Mouse (Mus musculus): ENCODE measurements around the gene Olfr898.

Gene Olfr898

DNA sequence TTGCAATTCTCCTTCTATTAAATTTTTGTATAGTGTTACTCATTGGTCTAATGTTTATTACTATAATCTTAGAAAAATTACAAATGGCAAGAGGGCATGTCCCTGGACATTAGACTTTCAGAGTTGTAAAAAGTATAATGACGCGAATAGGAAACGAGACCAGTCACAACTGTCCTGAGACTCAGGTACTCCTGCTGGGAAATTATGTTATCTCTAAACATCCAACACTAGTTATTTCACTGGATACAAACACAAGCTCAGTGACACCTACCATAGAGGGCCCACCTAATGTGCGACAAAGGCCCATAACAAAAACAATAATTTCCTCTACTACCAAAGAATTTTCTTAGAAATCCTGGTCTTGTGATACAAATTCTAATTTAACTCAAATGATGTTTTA lies at the start of gene Olfr898:
Olfr898 (plus strand) TSS at position 301 of the 400 bp plus-strand sequence.
- DNase-seq: no peak

DNA sequence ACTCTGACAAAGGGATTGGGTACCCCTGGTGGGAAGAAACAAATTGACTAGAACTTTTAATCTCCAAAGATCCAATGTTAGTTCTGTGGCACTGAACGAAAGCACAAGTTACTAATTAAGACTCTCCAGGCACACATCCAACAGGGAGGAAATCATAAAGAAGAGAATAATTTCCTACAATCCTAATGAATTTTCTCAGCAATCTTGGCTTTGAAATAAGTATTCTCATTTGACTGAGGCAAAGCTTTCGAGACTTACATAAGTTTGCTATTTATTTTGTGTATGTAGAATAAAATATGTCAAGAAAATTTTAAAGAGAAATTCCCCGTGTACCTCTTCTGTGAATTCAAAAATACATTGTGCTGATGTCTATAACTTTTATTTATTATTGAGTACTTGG lies 19.5 kb upstream of the Olfr898 start, which contains the start of gene Olfr25:
Olfr25 (plus strand) TSS at position 301 of the 400 bp plus-strand sequence.
- DNase-seq: no peak

DNA sequence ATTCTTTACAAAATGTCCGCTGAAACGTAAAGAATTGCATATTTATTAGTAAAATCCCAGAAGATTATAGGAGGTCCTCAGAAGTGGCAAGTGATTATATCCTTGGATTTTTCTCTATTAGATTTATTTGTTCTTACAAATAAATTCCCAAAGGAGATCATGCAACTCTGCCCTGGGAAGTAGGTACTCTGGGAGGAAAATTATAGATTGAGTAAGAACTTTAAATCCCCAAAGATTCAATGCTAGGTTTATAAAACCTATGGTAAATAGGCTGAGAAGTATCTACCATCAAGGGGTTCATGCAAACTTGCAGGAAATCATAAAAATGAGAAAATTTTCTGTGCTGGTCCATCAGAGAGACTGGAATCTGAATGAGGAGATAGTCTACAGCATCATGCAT lies 18.4 kb downstream of the Olfr898 start, which contains the start of gene Olfr250:
Olfr250 (plus strand) TSS at position 301 of the 400 bp plus-strand sequence.
- no peak for DNase-seq

DNA sequence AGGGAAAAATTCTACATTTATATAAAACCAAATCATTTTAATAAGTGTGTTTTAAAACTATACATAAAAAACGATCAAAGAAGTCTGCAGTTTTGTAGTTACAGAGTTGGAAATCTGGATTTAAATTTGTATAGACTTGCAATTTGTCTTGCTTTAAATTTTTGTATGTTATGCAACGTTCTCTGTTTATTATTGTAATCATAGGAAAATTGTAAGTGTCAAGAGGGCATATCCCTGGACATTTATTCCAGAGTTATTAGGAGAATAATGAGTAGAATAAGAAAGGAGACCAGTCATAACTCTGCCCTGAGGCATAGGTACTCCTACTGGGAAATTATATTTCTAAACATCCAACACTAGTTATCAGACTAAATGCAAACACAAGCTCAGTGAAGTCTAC lies 28.6 kb downstream of the Olfr898 start, which contains the start of gene Olfr251:
Olfr251 (plus strand) TSS at position 301 of the 400 bp plus-strand sequence.
- DNase-seq: no peak

DNA sequence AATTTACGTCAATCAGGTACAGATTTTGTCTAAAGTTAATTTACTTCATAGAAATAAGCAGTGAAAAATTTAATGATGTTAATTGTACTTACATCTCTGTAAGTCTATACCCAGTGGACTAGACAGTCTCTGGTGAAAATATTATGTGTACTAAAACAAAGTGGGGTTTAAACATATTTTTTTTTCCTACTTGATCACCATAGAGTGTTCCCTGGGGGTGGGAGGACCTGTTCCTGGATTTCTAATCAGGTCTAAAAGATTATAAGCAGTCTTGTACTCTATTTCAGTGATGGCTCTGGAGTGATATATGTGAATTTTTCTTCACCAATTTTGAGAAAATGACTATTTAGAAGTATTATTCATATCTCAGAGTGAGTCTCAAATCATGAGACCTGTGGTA lies 53.2 kb downstream of the Olfr898 start, which contains the start of gene Olfr147:
Olfr147 (plus strand) TSS at position 301 of the 400 bp plus-strand sequence.
- DNase-seq: no peak

All from cerebellum, postnatal 10 days (tissue).